Mouse (Mus musculus) limb, embryonic 11.5 days (tissue): ENCODE data around the gene Slc22a8. TPM values are rescaled to one million over a fixed set of nuclear protein-coding genes. Genes with fewer than 3 reads are reported as not detected.

Experiments
- ATAC-seq: fragments of 200-750 bp; cut with Nextera tagmentation; 2 replicates; pipeline ENCODE4 v1.8.0; 2017; ENCODE audit warnings: low read depth; ENCODE audit not compliant: insufficient number of reproducible peaks, low FRiP score, low TSS enrichment
- DNase-seq: peaks from one replicate; pipeline ENCODE4 v3.0.0-alpha.2; 2015; ENCODE audit warnings: low spot score
- H3K27ac ChIP-seq: fragments of 300-500 bp; sonication (generic); replicated peaks from 2 replicates; pipeline ENCODE4 v1.5.1; 2014; ENCODE audit warnings: low read depth, mild to moderate bottlenecking, low read length
- H3K27me3 ChIP-seq: fragments of 300-500 bp; sonication (generic); 2 replicates; pipeline ENCODE4 v1.6.1; 2014; ENCODE audit warnings: mild to moderate bottlenecking, low read length, mixed read lengths; ENCODE audit not compliant: control insufficient read depth, insufficient read depth
- H3K36me3 ChIP-seq: fragments of 300-500 bp; sonication (generic); 2 replicates; pipeline ENCODE4 v1.6.1; 2014; ENCODE audit warnings: mild to moderate bottlenecking, low read length, moderate library complexity, mixed read lengths; ENCODE audit not compliant: control insufficient read depth, insufficient read depth
- H3K4me1 ChIP-seq: fragments of 300-500 bp; sonication (generic); 2 replicates; pipeline ENCODE4 v1.6.1; 2014; ENCODE audit warnings: low read length, mixed read lengths; ENCODE audit not compliant: control insufficient read depth, insufficient read depth
- H3K4me2 ChIP-seq: fragments of 300-500 bp; sonication (generic); 2 replicates; pipeline ENCODE4 v1.6.1; 2014; ENCODE audit warnings: low read depth, mild to moderate bottlenecking, moderate library complexity; ENCODE audit not compliant: severe bottlenecking
- H3K4me3 ChIP-seq: fragments of 300-500 bp; sonication (generic); 2 replicates; pipeline ENCODE4 v1.5.1; 2014; ENCODE audit warnings: low read depth, low read length
- H3K9ac ChIP-seq: fragments of 300-500 bp; sonication (generic); 2 replicates; pipeline ENCODE4 v1.6.1; 2014; ENCODE audit warnings: mild to moderate bottlenecking, low read length
- H3K9me3 ChIP-seq: fragments of 300-500 bp; sonication (generic); 2 replicates; pipeline ENCODE4 v1.6.1; 2016; ENCODE audit warnings: low read length; ENCODE audit not compliant: control insufficient read depth
- WGBS: fragments of 180-500 bp; shearing (Covaris S2); extraction: QIAGEN DNeasy Blood & Tissue Kit; methylation state at CpG from one replicate; pipeline ENCODE4 v1.1.7; 2014; 5-methylcytosine and 5-hydroxymethylcytosine counted together
- polyA plus RNA-seq: library from polyadenylated mRNA; unstranded; fragments of >200 nt; fragmentation: Nextera tagmentation; extraction: Ambion mirVana; gene quantifications from 2 replicates; pipeline ENCODE4 v1.2.1, GENCODE M21; 2014

The Slc22a8 gene
- polyA plus RNA-seq, 1 experiment from 2014 or later: not detected

DNA sequence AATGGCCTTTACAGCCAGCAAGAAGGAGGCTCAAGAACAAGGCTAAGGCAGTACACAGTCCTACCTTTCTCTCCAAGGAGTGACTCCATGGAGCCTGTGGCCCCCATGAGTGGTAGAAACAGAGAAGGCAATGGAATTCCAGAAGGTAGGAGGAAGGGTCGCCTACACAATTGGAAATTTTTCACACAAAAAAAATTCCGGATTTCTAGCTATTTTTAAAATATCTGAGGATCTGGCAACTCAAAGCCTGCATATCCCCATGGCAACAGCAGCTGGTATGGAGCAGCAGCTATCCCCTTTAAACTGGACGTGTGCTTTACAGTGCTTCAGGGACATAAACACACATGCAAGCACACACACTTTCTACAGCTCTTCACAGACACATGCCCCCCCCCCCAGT lies 4.7 kb upstream of the Slc22a8 start:
- Histone ChIP-seq H3K9ac (no peak overlapping the region), H3K4me1 (no peaks in the 10 kb centered on the region), H3K9me3 (no peaks in the 10 kb centered on the region), H3K36me3 (no peaks in the 10 kb centered on the region), H3K27ac (no peak overlapping the region), H3K4me2 (no peak overlapping the region), H3K27me3 (no peaks in the 10 kb centered on the region), H3K4me3 (no peak overlapping the region)
- ATAC-seq: no peak
- 62% methylated on average over 3 of the region's 3 CpGs for WGBS
- no peak for DNase-seq

DNA sequence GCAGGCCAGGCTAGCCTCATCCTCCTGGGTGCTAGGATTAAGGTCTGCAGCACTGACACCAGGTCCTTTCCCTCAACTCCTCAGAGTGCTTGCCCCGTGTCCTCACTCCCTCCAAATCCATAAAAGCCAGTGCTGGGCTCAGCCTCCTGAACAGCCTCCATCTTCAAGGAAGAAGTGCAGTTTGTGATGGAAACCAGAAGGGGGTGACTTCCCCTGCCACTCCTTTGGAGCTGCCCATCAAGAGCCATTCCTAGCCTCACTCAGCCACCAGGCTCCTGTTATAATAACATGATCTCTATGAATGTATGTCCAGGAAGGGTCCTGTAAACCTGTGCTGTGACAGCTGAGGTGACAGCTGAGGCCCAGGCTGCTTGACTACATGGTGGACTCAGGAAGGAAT lies 3.7 kb upstream of the Slc22a8 start:
- ATAC-seq (no peak), DNase-seq (no peak)
- no peaks in the 10 kb centered on the region for H3K27me3 ChIP-seq
- H3K9me3 ChIP-seq: no peaks in the 10 kb centered on the region
- 50% methylated on average over 1 of the region's 1 CpGs for WGBS
- H3K27ac ChIP-seq: no peak overlapping the region
- H3K4me2 ChIP-seq: no peak overlapping the region
- H3K4me3 ChIP-seq: no peak overlapping the region
- no peak overlapping the region for H3K9ac ChIP-seq
- H3K36me3 ChIP-seq: no peaks in the 10 kb centered on the region
- no peaks in the 10 kb centered on the region for H3K4me1 ChIP-seq

DNA sequence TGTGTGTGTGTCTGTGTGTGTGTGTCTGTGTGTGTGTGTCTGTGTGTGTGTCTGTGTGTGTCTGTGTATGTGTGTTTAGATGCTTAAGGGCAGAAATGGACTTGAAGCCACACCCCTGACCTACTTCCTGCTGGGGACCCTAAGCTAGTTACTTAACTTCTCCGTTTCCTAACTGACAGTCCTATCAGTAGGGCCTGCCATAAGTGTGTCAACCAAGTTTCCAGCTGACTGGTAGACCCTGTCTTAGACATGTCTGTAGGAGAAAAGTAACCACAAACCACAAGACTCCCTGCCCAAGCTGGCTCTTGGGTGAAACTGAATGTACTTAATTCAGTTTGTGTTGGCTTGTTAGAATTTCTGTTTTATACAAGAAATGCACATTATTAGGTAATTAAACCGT lies 1.1 kb downstream of the Slc22a8 start:
- no peak overlapping the region for H3K27ac ChIP-seq
- no peak for DNase-seq
- no peaks in the 10 kb centered on the region for H3K36me3 ChIP-seq
- H3K4me2 ChIP-seq: no peak overlapping the region
- H3K9me3 ChIP-seq: no peaks in the 10 kb centered on the region
- H3K4me1 ChIP-seq: 0 out of 2 replicates have a peak, but pooled peaks cover 2% of the 10 kb centered on the region
- 66% methylated on average over 2 of the region's 2 CpGs for WGBS
- no peak overlapping the region for H3K9ac ChIP-seq
- no peak for ATAC-seq
- no peak overlapping the region for H3K4me3 ChIP-seq
- no peaks in the 10 kb centered on the region for H3K27me3 ChIP-seq

DNA sequence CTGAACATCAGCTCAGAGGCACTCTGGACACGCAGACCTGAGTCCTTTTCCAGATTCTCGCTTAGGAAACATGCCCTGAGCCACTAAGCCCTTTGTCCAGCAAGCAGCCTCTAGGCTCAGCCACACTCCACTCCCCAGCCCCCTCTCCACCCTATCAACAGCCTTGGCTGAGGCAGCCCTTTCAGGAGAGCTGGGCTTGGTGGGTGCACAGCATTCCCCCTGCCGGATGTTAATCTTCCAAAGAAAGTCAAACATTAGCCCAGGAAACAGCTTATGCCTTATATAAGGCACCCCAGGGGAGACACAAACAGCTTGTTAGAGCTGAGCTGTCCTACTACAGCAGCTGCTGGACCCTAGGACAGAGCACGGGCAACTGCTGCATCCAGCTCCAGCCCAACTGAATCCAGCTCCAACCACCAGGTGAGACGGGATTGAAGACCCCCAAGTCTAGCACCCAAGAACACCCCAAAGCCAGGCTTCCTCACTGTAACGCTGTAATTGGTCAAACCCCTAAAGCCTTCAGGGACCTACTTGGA lies 1.9 kb downstream of the Slc22a8 start:
- Histone ChIP-seq H3K27ac (no peak overlapping the region), H3K4me3 (no peak overlapping the region), H3K36me3 (no peaks in the 10 kb centered on the region), H3K4me2 (no peak overlapping the region), H3K4me1 (0 out of 2 replicates have a peak, but pooled peaks cover 2% of the 10 kb centered on the region), H3K9me3 (no peaks in the 10 kb centered on the region), H3K27me3 (no peaks in the 10 kb centered on the region), H3K9ac (0 out of 2 replicates have a peak overlapping the region, but pooled peaks have one; percentile 22)
- 78% methylated on average over 6 of the region's 6 CpGs for WGBS
- DNase-seq (no peak), ATAC-seq (no peak)

DNA sequence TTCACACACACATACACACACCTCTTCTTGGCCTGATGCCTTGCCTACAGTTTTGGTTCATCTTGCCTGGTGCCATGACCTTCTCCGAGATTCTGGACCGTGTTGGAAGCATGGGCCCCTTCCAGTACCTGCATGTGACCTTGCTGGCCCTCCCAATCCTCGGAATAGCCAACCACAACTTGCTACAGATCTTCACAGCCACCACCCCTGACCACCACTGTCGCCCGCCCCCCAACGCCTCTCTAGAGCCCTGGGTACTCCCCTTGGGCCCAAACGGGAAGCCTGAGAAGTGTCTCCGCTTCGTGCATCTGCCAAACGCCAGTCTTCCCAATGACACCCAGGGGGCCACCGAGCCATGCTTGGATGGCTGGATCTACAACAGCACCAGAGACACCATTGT lies 2.8 kb downstream of the Slc22a8 start:
- no peak overlapping the region for H3K27ac ChIP-seq
- no peak for ATAC-seq
- no peak overlapping the region for H3K4me3 ChIP-seq
- H3K9me3 ChIP-seq: no peaks in the 10 kb centered on the region
- 0 out of 2 replicates have a peak, but pooled peaks cover 2% of the 10 kb centered on the region for H3K4me1 ChIP-seq
- H3K9ac ChIP-seq: no peak overlapping the region
- 85% methylated on average over 11 of the region's 11 CpGs for WGBS
- H3K36me3 ChIP-seq: no peaks in the 10 kb centered on the region
- DNase-seq: no peak
- no peak overlapping the region for H3K4me2 ChIP-seq
- H3K27me3 ChIP-seq: no peaks in the 10 kb centered on the region

DNA sequence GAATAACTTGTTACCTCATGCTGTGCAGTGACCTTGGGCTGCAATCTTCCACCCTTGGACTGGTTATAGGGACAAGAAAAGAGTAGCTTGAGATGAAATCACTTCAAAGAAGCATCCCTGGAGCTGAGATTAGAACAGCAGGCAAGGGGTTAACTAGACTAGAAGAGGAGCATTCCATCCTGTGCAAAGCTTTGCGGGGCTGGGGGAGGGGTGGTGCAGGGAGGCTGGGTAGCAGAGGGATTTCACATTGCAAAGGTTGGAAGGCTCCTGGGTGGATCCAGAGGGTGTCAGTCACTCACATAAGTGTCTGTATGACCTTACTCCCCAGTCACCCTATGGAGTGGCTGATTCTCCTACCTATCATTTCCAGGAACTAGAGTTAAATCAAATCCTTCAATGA lies 3.5 kb downstream of the Slc22a8 start:
- no peak overlapping the region for H3K9ac ChIP-seq
- no peak overlapping the region for H3K27ac ChIP-seq
- H3K4me3 ChIP-seq: no peak overlapping the region
- no peak overlapping the region for H3K4me2 ChIP-seq
- H3K9me3 ChIP-seq: no peaks in the 10 kb centered on the region
- ATAC-seq: no peak
- 0 out of 2 replicates have a peak, but pooled peaks cover 2% of the 10 kb centered on the region for H3K4me1 ChIP-seq
- peak; percentile 27 for DNase-seq
- WGBS: 4% methylated on average over 1 of the region's 1 CpGs
- H3K36me3 ChIP-seq: no peaks in the 10 kb centered on the region
- H3K27me3 ChIP-seq: no peaks in the 10 kb centered on the region

DNA sequence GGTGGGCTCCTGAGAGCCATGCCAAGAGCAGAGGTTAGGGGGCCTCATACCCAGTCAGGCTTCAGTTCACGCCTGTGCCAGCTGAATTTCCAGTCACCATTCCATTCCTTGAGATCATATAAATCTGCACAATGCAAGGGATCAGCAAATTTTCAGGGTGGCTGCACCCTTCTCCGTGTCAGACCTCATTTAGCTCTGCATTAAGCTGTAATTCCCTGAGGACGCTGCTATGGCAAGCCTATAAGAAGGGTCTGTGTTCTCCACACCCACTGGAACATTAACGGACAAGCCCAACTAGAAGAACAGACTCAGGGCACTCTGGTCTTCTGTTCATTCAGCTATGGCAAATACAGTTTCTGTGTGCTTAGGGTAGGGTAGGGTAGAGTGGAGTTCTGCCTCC lies 6.2 kb downstream of the Slc22a8 start:
- no peak overlapping the region for H3K4me2 ChIP-seq
- whole genome bisulfite sequencing: 83% methylated on average over 4 of the region's 4 CpGs
- H3K27me3 ChIP-seq: no peaks in the 10 kb centered on the region
- no peak overlapping the region for H3K9ac ChIP-seq
- DNase-seq (no peak), ATAC-seq (no peak)
- no peaks in the 10 kb centered on the region for H3K36me3 ChIP-seq
- no peak overlapping the region for H3K27ac ChIP-seq
- H3K4me1 ChIP-seq: 0 out of 2 replicates have a peak, but pooled peaks cover 2% of the 10 kb centered on the region
- H3K4me3 ChIP-seq: no peak overlapping the region
- no peaks in the 10 kb centered on the region for H3K9me3 ChIP-seq

DNA sequence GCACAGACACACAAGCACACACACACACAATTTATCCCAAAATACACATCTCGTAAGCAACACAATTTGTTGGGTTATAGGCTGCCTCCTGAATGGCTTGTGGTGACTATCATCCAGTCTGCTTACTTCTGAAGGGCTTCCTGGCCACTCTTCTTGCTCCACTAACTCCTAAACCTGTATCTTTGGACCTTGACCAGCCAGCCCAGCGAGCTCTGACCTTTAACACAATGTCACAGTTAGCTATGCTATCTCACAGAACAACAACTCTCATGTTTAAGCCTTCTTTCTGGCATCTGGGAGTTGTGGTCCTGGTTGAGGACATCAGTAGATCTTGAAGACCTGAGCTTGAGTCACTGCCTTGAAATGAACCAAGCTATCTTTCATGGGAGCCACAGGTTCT lies 8.2 kb downstream of the Slc22a8 start:
- 83% methylated on average over 2 of the region's 2 CpGs for WGBS

DNA sequence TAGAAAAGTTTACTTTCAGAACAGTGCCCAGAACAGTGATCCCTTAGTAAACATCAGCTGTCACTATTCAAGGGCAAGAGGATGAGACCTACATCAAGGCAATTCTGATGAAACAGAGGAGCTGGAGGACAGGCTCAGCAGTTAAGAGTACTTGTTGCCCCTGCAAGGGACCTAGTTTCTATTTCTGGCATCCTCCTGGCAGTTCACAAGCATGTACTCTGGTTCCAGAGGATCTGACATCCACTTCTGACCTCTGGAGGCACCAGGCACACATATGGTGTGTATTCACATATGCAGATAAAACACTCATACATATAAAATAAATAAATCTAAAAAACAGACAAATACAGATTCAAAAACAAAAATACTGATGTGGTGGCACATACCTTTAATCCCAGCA lies 10.9 kb downstream of the Slc22a8 start:
- H3K36me3 ChIP-seq: no peaks in the 10 kb centered on the region
- no peak overlapping the region for H3K4me2 ChIP-seq
- no peaks in the 10 kb centered on the region for H3K9me3 ChIP-seq
- no peak overlapping the region for H3K27ac ChIP-seq
- DNase-seq (no peak), ATAC-seq (no peak)
- H3K9ac ChIP-seq: no peak overlapping the region
- H3K27me3 ChIP-seq: no peaks in the 10 kb centered on the region
- no peak overlapping the region for H3K4me3 ChIP-seq
- no peaks in the 10 kb centered on the region for H3K4me1 ChIP-seq

More for the DNA sequence above, 8.2 kb downstream of the Slc22a8 start:
- H3K36me3 ChIP-seq: no peaks in the 10 kb centered on the region
- H3K4me3 ChIP-seq: no peak overlapping the region
- no peaks in the 10 kb centered on the region for H3K27me3 ChIP-seq
- DNase-seq (no peak), ATAC-seq (no peak)
- H3K4me1 ChIP-seq: 0 out of 2 replicates have a peak, but pooled peaks cover 2% of the 10 kb centered on the region
- no peak overlapping the region for H3K27ac ChIP-seq
- no peak overlapping the region for H3K4me2 ChIP-seq
- no peak overlapping the region for H3K9ac ChIP-seq
- H3K9me3 ChIP-seq: no peaks in the 10 kb centered on the region
